Mouse (Mus musculus) gastrocnemius, adult 2 months (tissue): ENCODE results near the gene Vegfa. TPM values are rescaled to one million over a fixed set of nuclear protein-coding genes. Genes with fewer than 3 reads are reported as not detected.
A peak's percentile ranks its signal among the peaks of the same experiment; 100 is the strongest.

Experiments used
- DNase-seq: peaks from one replicate; pipeline ENCODE4 v3.0.0; 2022
- H3K27ac ChIP-seq: fragments of 200-600 bp; 2 replicates; pipeline ENCODE4 v1.8.1; 2022; ENCODE audit warnings: mild to moderate bottlenecking
- H3K4me3 ChIP-seq: fragments of 200-600 bp; 2 replicates; pipeline ENCODE4 v1.8.1; 2022; ENCODE audit warnings: mild to moderate bottlenecking, moderate library complexity
- CTCF ChIP-seq: fragments of 200-600 bp; IDR thresholded peaks from 2 replicates; pipeline ENCODE4 v1.8.1; 2022; ENCODE audit warnings: antibody characterized with exemption, mild to moderate bottlenecking, moderate library complexity
- intact Hi-C: fragments of 180-260 bp; cut with DNase I; formaldehyde crosslinking; loops from one replicate; pipeline ENCODE4 v1.15.1; 2025
- long read RNA-seq, 2 experiments: library from polyadenylated mRNA; stranded (forward); transcript quantifications; one replicate each; pipeline ENCODE4 v2.0.0; 2021
- total RNA-seq, 2 experiments: library from RNA; stranded (reverse); gene quantifications; 2 replicates each; pipeline ENCODE4 v1.2.3; 2021

Vegfa gene
- total RNA-seq, result 100 to 1,000 TPM; 135 to 219 TPM
- long read RNA-seq, experiment 1, transcript Vegfa-207 (8 exons, 1,973 nt), result minor isoform, 30 of 145 reads
- long read RNA-seq, experiment 1, transcript Vegfa-202 (7 exons, 3,451 nt), result major isoform, 76 of 145 reads
- long read RNA-seq, experiment 1, partial matches to known transcripts, result 3 of 145 reads
- long read RNA-seq, experiment 1, other reads (novel, unspliced or antisense), result 27 of 145 reads
- long read RNA-seq, experiment 2, transcript Vegfa-202 (7 exons, 3,451 nt), result major isoform, 90 of 172 reads
- long read RNA-seq, experiment 2, transcript Vegfa-207 (8 exons, 1,973 nt), result minor isoform, 29 of 172 reads
- long read RNA-seq, experiment 2, transcript Vegfa-201 (6 exons, 2,765 nt), result minor isoform, 9 of 172 reads
- long read RNA-seq, experiment 2, partial matches to known transcripts, result 3 of 172 reads
- long read RNA-seq, experiment 2, other reads (novel, unspliced or antisense), result 31 of 172 reads

GRCm38 (mm10) chr17:46032257-46032991 is at the start of gene Vegfa:
Vegfa (minus strand) TSS chr17:46032369.
- intact Hi-C loops, result loop anchor here (1.0 to 10.0 kb wide), 4 partner anchors 184 to 438 kb away; partner anchors contain the start of gene Slc29a1
- peak; percentile 93; the same call in 1 of the 2 replicates for TF ChIP-seq CTCF
- Histone ChIP-seq H3K4me3 (peak within 1 kb of the TSS; percentile 83), H3K27ac (peak within 1 kb of the TSS; percentile 99)
- DNase-seq, result peak; percentile 94

- no peak for TF ChIP-seq CTCF
- intact Hi-C loops, result no loop called here
- Histone ChIP-seq H3K4me3 (no peak overlapping the region), H3K27ac (peak overlapping the region; percentile 56; the same call in 1 of the 2 replicates)
- DNase-seq, result peak; percentile 85
Observed at GRCm38 (mm10) chr17:46081657-46082056, 49.5 kb upstream of the Vegfa start.

- intact Hi-C loops, result no loop called here
- Histone ChIP-seq H3K27ac (peak overlapping the region; percentile 56), H3K4me3 (no peak overlapping the region)
- DNase-seq, result no peak
- TF ChIP-seq CTCF, result no peak
Observed at GRCm38 (mm10) chr17:46081042-46081441, 48.9 kb upstream of the Vegfa start.

GRCm38 (mm10) chr17:46080388-46080787 is 48.2 kb upstream of the Vegfa start:
- intact Hi-C loops, result no loop called here
- TF ChIP-seq CTCF, result no peak
- Histone ChIP-seq H3K27ac (no peak overlapping the region), H3K4me3 (no peak overlapping the region)
- peak; percentile 10 for DNase-seq

GRCm38 (mm10) chr17:46079037-46079436 is 46.9 kb upstream of the Vegfa start:
- DNase-seq, result no peak
- no peak overlapping the region for H3K27ac ChIP-seq
- peak; percentile 6; the same call in 1 of the 2 replicates for TF ChIP-seq CTCF
- intact Hi-C loops, result no loop called here
- no peak overlapping the region for H3K4me3 ChIP-seq

- intact Hi-C loops, result no loop called here
- H3K27ac ChIP-seq, result 0 out of 2 replicates have a peak overlapping the region, but pooled peaks have one; percentile 12
- DNase-seq, result peak; percentile 37
Observed at GRCm38 (mm10) chr17:46077921-46078534, 45.9 kb upstream of the Vegfa start.

GRCm38 (mm10) chr17:46076260-46076551 is 44.0 kb upstream of the Vegfa start:
- intact Hi-C loops, result no loop called here

More at GRCm38 (mm10) chr17:46077921-46078534, 45.9 kb upstream of the Vegfa start:
- H3K4me3 ChIP-seq, result no peak overlapping the region
- TF ChIP-seq CTCF, result no peak

GRCm38 (mm10) chr17:46075551-46076259 is 43.5 kb upstream of the Vegfa start:
- no peak overlapping the region for H3K27ac ChIP-seq
- TF ChIP-seq CTCF, result no peak
- DNase-seq, result no peak
- intact Hi-C loops, result no loop called here
- H3K4me3 ChIP-seq, result no peak overlapping the region

More at GRCm38 (mm10) chr17:46076260-46076551, 44.0 kb upstream of the Vegfa start:
- TF ChIP-seq CTCF, result no peak
- no peak for DNase-seq
- H3K4me3 ChIP-seq, result no peak overlapping the region
- no peak overlapping the region for H3K27ac ChIP-seq

- intact Hi-C loops, result no loop called here
- H3K4me3 ChIP-seq, result no peak overlapping the region
- peak; percentile 33; the same call in 1 of the 2 replicates for TF ChIP-seq CTCF
- peak overlapping the region; percentile 31; the same call in 1 of the 2 replicates for H3K27ac ChIP-seq
- DNase-seq, result peak; percentile 36
Observed at GRCm38 (mm10) chr17:46075116-46075485, 42.9 kb upstream of the Vegfa start.

GRCm38 (mm10) chr17:46074398-46075115 is 42.4 kb upstream of the Vegfa start:
- Histone ChIP-seq H3K27ac (peak overlapping the region; percentile 40), H3K4me3 (peak overlapping the region; percentile 42)
- intact Hi-C loops, result no loop called here
- DNase-seq, result no peak
- no peak for TF ChIP-seq CTCF

- peak overlapping the region; percentile 49; the same call in 1 of the 2 replicates for H3K27ac ChIP-seq
- peak overlapping the region; percentile 42 for H3K4me3 ChIP-seq
- DNase-seq, result peak; percentile 83
- TF ChIP-seq CTCF, result no peak
- intact Hi-C loops, result no loop called here
Observed at GRCm38 (mm10) chr17:46073730-46074301, 41.6 kb upstream of the Vegfa start.
